Mouse (Mus musculus) olfactory bulb, adult 2 months (tissue): ENCODE measurements around the gene Serpina1b.
"Not testable (repeated sequence)": the region's sequence is repeated elsewhere in the genome, so short reads cannot be mapped to it uniquely, and the experiment has no call there.

Experiments
- CTCF ChIP-seq: fragments of 200-500 bp; IDR thresholded peaks from 2 replicates; pipeline ENCODE4 v1.5.1; 2012; ENCODE audit warnings: low read depth, mild to moderate bottlenecking, low read length, moderate library complexity; ENCODE audit not compliant: insufficient read depth
- POLR2A ChIP-seq: fragments of 200-500 bp; IDR thresholded peaks from 2 replicates; pipeline ENCODE4 v1.6.1; 2012; ENCODE audit warnings: mild to moderate bottlenecking, low read depth, low read length, moderate library complexity; ENCODE audit not compliant: insufficient read depth

GRCm38 (mm10) chr12:103860571-103860970 lies 30.4 kb upstream of the Serpina1b start:
- TF ChIP-seq POLR2A, CTCF: not testable (repeated sequence)
